ENCODE assay signal across 10 mouse cellular contexts in the genomic region with DNA sequence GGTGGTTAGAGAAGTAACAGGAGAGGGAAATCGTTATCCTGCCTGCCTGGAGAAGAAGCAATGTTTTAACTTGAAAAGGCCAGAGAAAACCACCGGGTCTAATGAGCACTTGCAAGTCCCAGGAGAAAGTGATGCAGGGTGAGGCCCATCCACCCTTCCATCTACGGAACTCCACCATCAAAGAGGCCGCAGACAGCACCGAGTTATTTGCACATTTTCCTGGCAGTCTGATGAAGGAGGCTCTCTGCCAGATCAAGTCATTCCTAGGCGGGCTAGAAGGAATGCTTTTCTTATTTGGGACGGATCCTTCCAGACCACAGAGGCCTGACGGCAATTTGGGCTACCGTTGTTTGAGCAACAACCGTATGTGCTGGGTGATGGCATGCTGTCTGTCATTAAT. TPM values are rescaled to one million over a fixed set of nuclear protein-coding genes. Genes with fewer than 3 reads are reported as not detected.
DNase-seq lines count a peak whose midpoint lies in the region; ATAC-seq and TF ChIP-seq lines count a peak whose summit lies in the region.
"Had no signal": no experiment of that assay in that cellular context is flagged by ENCODE, and none has a peak within 500 bp of the region (broad histone marks: within the 10 kb centered on the region; RNA-seq: fewer than 3 reads in every experiment).

No protein-coding gene starts in this region.

- peak; percentile 9 for DNase-seq in forebrain, embryonic 14.5 days (ENCODE audit: low spot score)
- no peak for DNase-seq in forebrain, embryonic 11.5 days (ENCODE audit: low spot score)
- DNase-seq in limb, embryonic 14.5 days (ENCODE audit: low spot score) = peak; percentile 37
- no peak for DNase-seq in limb, embryonic 10.5 days (ENCODE audit: low spot score)
- DNase-seq in urinary bladder, postnatal 14 days (ENCODE audit: low spot score) = peak; percentile 35
- no peak for DNase-seq in urinary bladder, adult 18-20 months (ENCODE audit: low spot score in 2 of 2)
- DNase-seq in stomach, postnatal 0 days (ENCODE audit: low spot score) = no peak
- no peak for DNase-seq in yolk sac, embryonic 10.5 days (ENCODE audit: low spot score)

- H3K4me1 ChIP-seq in forebrain, embryonic 14.5 days (ENCODE audit: control insufficient read depth, insufficient read depth, low read length) = no peaks in the 10 kb centered on the region
- no peaks in the 10 kb centered on the region for H3K4me1 ChIP-seq in forebrain, embryonic 11.5 days (replicated peaks; ENCODE audit: control insufficient read depth, insufficient read depth, low read length)
- peaks cover 24% of the 10 kb centered on the region for H3K4me1 ChIP-seq in limb, embryonic 14.5 days (ENCODE audit: control insufficient read depth, insufficient read depth, low read length)
- H3K4me1 ChIP-seq in limb, embryonic 10.5 days = peaks cover 35% of the 10 kb centered on the region
- peaks cover 11% of the 10 kb centered on the region for H3K4me1 ChIP-seq in stomach, postnatal 0 days (replicated peaks; ENCODE audit: control insufficient read depth, insufficient read depth)
- H3K4me1 ChIP-seq: hindbrain, embryonic 15.5 days had no signal

- TF ChIP-seq EP300 in stomach, postnatal 0 days (optimal IDR thresholded peaks at IDR 0.05) = no peak

- no peak overlapping the region for H3K27ac ChIP-seq in forebrain, embryonic 14.5 days (ENCODE audit: low read depth, low read length)
- no peak overlapping the region for H3K27ac ChIP-seq in forebrain, embryonic 11.5 days (ENCODE audit: low read depth, low read length)
- H3K27ac ChIP-seq in limb, embryonic 14.5 days (replicated peaks; ENCODE audit: low read depth, low read length) = no peak overlapping the region
- H3K27ac ChIP-seq in limb, embryonic 10.5 days = no peak overlapping the region
- H3K27ac ChIP-seq in stomach, postnatal 0 days (replicated peaks) = peak overlapping the region; percentile 65
- H3K27ac ChIP-seq: heart, adult 2 months; hindbrain, embryonic 15.5 days had no signal

- no peak for ATAC-seq in forebrain, embryonic 14.5 days
- ATAC-seq in forebrain, embryonic 11.5 days (replicated peaks; ENCODE audit: low FRiP score) = no peak
- peak; percentile 27; the same call in 1 of the 2 replicates for ATAC-seq in limb, embryonic 14.5 days (ENCODE audit: low FRiP score, low read depth)
- no peak for ATAC-seq in stomach, postnatal 0 days (ENCODE audit: low FRiP score, low TSS enrichment)

- no peak for TF ChIP-seq CTCF in stomach, postnatal 0 days (IDR thresholded peaks at IDR 0.05; ENCODE audit: low read depth)

- no peak overlapping the region for H3K4me3 ChIP-seq in forebrain, embryonic 14.5 days (ENCODE audit: low read depth, low read length)
- H3K4me3 ChIP-seq in forebrain, embryonic 11.5 days (ENCODE audit: low read depth, low read length) = no peak overlapping the region
- H3K4me3 ChIP-seq in limb, embryonic 14.5 days (replicated peaks; ENCODE audit: low read length) = no peak overlapping the region
- H3K4me3 ChIP-seq in limb, embryonic 10.5 days = no peak overlapping the region
- H3K4me3 ChIP-seq in stomach, postnatal 0 days (ENCODE audit: low read depth, low read length) = no peak overlapping the region
- H3K4me3 ChIP-seq: heart, adult 2 months; hindbrain, embryonic 15.5 days had no signal

- no peak for TF ChIP-seq POLR2A in limb, embryonic 14.5 days (IDR thresholded peaks at IDR 0.05; ENCODE audit: borderline replicate concordance, extremely low read depth, insufficient read depth, insufficient read length)

- 66% methylated on average over 10 of the region's 10 CpGs for WGBS in forebrain, embryonic 14.5 days
- WGBS in forebrain, embryonic 11.5 days = 80% methylated on average over 10 of the region's 10 CpGs
- 32% methylated on average over 10 of the region's 10 CpGs for WGBS in limb, embryonic 14.5 days
- 73% methylated on average over 10 of the region's 10 CpGs for WGBS in limb, embryonic 10.5 days
- 20% methylated on average over 10 of the region's 10 CpGs for WGBS in stomach, postnatal 0 days

- no peaks in the 10 kb centered on the region for H3K36me3 ChIP-seq in forebrain, embryonic 14.5 days (ENCODE audit: control insufficient read depth, insufficient read depth, low read length)
- no peaks in the 10 kb centered on the region for H3K36me3 ChIP-seq in forebrain, embryonic 11.5 days (ENCODE audit: control insufficient read depth, insufficient read depth, low read length)
- no peaks in the 10 kb centered on the region for H3K36me3 ChIP-seq in limb, embryonic 14.5 days (ENCODE audit: control insufficient read depth, insufficient read depth, low read length)
- H3K36me3 ChIP-seq in limb, embryonic 10.5 days = no peaks in the 10 kb centered on the region
- no peaks in the 10 kb centered on the region for H3K36me3 ChIP-seq in stomach, postnatal 0 days (ENCODE audit: control insufficient read depth, insufficient read depth, low read length)
- H3K36me3 ChIP-seq: hindbrain, embryonic 15.5 days had no signal

- no peaks in the 10 kb centered on the region for H3K9me3 ChIP-seq in forebrain, embryonic 14.5 days (replicated peaks; ENCODE audit: control insufficient read depth, low read length)
- no peaks in the 10 kb centered on the region for H3K9me3 ChIP-seq in forebrain, embryonic 11.5 days (ENCODE audit: control insufficient read depth, low read length)
- no peaks in the 10 kb centered on the region for H3K9me3 ChIP-seq in limb, embryonic 14.5 days (ENCODE audit: control insufficient read depth, low read length)
- no peaks in the 10 kb centered on the region for H3K9me3 ChIP-seq in limb, embryonic 10.5 days (replicated peaks)
- no peaks in the 10 kb centered on the region for H3K9me3 ChIP-seq in stomach, postnatal 0 days (ENCODE audit: control insufficient read depth, low read length)
- H3K9me3 ChIP-seq: hindbrain, embryonic 15.5 days had no signal

- no peaks in the 10 kb centered on the region for H3K27me3 ChIP-seq in forebrain, embryonic 14.5 days (replicated peaks; ENCODE audit: control insufficient read depth, insufficient read depth, low read length)
- no peaks in the 10 kb centered on the region for H3K27me3 ChIP-seq in forebrain, embryonic 11.5 days (ENCODE audit: control insufficient read depth, insufficient read depth, low read length)
- no peaks in the 10 kb centered on the region for H3K27me3 ChIP-seq in limb, embryonic 14.5 days (ENCODE audit: control insufficient read depth, insufficient read depth, low read length)
- H3K27me3 ChIP-seq in limb, embryonic 10.5 days (ENCODE audit: low read depth, poor library complexity, severe bottlenecking) = no peaks in the 10 kb centered on the region
- H3K27me3 ChIP-seq in stomach, postnatal 0 days (ENCODE audit: control insufficient read depth, insufficient read depth, low read length) = no peaks in the 10 kb centered on the region
- H3K27me3 ChIP-seq: hindbrain, embryonic 15.5 days had no signal

- H3K9ac ChIP-seq in forebrain, embryonic 14.5 days (ENCODE audit: low read length) = no peak overlapping the region
- no peak overlapping the region for H3K9ac ChIP-seq in forebrain, embryonic 11.5 days (ENCODE audit: low read length)
- H3K9ac ChIP-seq in limb, embryonic 14.5 days (ENCODE audit: low read depth, low read length, severe bottlenecking) = no peak overlapping the region
- H3K9ac ChIP-seq in stomach, postnatal 0 days (ENCODE audit: low read length) = no peak overlapping the region
- H3K9ac ChIP-seq: hindbrain, embryonic 15.5 days had no signal

- no peak overlapping the region for H3K4me2 ChIP-seq in forebrain, embryonic 14.5 days (ENCODE audit: low read length)
- no peak overlapping the region for H3K4me2 ChIP-seq in forebrain, embryonic 11.5 days (ENCODE audit: low read depth, low read length, severe bottlenecking)
- H3K4me2 ChIP-seq in limb, embryonic 14.5 days (replicated peaks; ENCODE audit: low read depth, low read length, severe bottlenecking) = no peak overlapping the region
- H3K4me2 ChIP-seq in stomach, postnatal 0 days (replicated peaks; ENCODE audit: low read depth) = no peak overlapping the region
- H3K4me2 ChIP-seq: hindbrain, embryonic 15.5 days had no signal

RNA-seq across cellular contexts. Expression of gene Rassf5, which starts 44.5 kb away (rescaled TPM):
- 1.0 and 1.2 TPM in 2 replicates for polyA plus RNA-seq in forebrain, embryonic 14.5 days (2014; fragmentation: Nextera tagmentation; extraction: Ambion mirVana)
- polyA plus RNA-seq in forebrain, embryonic 11.5 days (2014; fragmentation: Nextera tagmentation; extraction: Ambion mirVana) = 0.95 and 1.3 TPM in 2 replicates
- polyA plus RNA-seq in limb, embryonic 14.5 days (2012; rRNA removed) = 3.2 and 3.8 TPM in 2 replicates
- 3.1 and 3.2 TPM in 2 replicates for polyA plus RNA-seq in limb, embryonic 14.5 days (2014; fragmentation: Nextera tagmentation; extraction: Ambion mirVana)
- 1.2 and 1.3 TPM in 2 replicates for polyA plus RNA-seq in limb, embryonic 10.5 days (2016; fragmentation: Nextera tagmentation; extraction: Ambion mirVana)
- 7.9 and 8.6 TPM in 2 replicates for polyA plus RNA-seq in stomach, postnatal 0 days (2015; fragmentation: Nextera tagmentation; extraction: Ambion mirVana)

RNA-seq across cellular contexts. Expression of gene Eif2d, which starts 47.6 kb away (rescaled TPM):
- polyA plus RNA-seq in forebrain, embryonic 14.5 days (2014; fragmentation: Nextera tagmentation; extraction: Ambion mirVana) = 61.5 and 66.1 TPM in 2 replicates
- 61.8 and 68.5 TPM in 2 replicates for polyA plus RNA-seq in forebrain, embryonic 11.5 days (2014; fragmentation: Nextera tagmentation; extraction: Ambion mirVana)
- polyA plus RNA-seq in limb, embryonic 14.5 days (2012; rRNA removed) = 59.8 and 60.7 TPM in 2 replicates
- 61.9 and 64.8 TPM in 2 replicates for polyA plus RNA-seq in limb, embryonic 14.5 days (2014; fragmentation: Nextera tagmentation; extraction: Ambion mirVana)
- polyA plus RNA-seq in limb, embryonic 10.5 days (2016; fragmentation: Nextera tagmentation; extraction: Ambion mirVana) = 73.5 and 76.7 TPM in 2 replicates
- 36.3 and 38.8 TPM in 2 replicates for polyA plus RNA-seq in stomach, postnatal 0 days (2015; fragmentation: Nextera tagmentation; extraction: Ambion mirVana)

Comparison
In these comparisons a context has a peak if more than half of its experiments do, and no peak if none do; other contexts are left out.
1. DNase-seq: peak in forebrain, embryonic 14.5 days (single experiment), limb, embryonic 14.5 days (single experiment) and urinary bladder, postnatal 14 days (single experiment); none in forebrain, embryonic 11.5 days (single experiment), limb, embryonic 10.5 days (single experiment), urinary bladder, adult 18-20 months (0 of 2), stomach, postnatal 0 days (single experiment) and yolk sac, embryonic 10.5 days (single experiment).